Mouse (Mus musculus): ENCODE measurements around the gene Naa80. TPM values are rescaled to one million over a fixed set of nuclear protein-coding genes. Genes with fewer than 3 reads are reported as not detected.

Gene Naa80
- total RNA-seq, 2 experiments from 2014 or later = 9.5 to 10.0 TPM

DNA sequence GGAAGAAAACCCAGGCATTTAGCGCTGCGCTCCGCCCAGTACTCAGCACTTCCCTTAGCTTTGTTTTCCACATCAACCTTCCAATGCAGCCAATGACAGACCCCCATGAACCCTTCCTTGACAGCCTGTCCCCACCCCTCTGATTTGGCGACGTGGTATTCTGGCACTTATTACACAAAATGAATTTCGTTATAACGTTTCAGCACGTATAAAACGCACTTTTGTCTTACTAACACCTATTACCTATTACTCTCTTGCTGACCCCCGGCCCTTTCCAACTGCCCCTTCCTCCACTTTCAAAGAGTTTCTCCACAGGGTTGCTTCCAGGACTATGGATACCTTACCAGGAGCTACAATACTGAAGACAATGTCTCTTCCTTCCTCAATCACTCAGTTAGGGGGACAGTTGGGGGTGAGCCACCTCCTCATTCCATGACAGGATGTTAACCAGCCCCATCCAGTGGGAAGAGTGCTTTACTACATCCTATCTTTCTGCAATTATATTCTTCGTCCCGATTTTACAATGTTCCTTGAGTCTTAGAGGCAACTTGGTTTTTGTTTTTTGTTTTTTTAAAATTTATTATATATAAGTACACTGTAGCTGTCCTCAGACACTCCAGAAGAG is 34.4 kb downstream of the Naa80 start:
- DNase-seq (ENCODE audit: low spot score in 2 of 2) = no peak

DNA sequence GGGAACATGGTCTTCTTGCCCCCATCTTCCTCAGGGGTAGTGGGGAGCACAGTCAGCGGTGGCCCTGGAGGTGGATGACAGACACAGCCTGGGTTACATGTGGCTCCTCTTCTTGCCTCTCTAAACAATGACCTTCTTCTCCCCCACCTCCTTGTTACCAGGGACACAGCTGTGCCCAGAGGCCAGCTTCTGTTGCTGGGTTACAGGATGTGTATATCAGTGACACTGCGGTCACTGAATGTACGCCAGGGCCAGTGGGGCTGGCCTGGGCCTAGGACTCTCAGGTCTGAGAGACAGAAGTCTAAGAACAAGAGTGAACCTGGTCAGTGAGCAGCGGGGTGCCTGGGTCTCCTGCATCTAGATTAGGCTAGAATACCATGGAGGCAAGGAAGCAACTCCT is 36.3 kb downstream of the Naa80 start:
- no peak for DNase-seq (ENCODE audit: low spot score in 2 of 2)

- DNase-seq (ENCODE audit: low spot score in 2 of 2) = no peak
Measured at GRCm38 (mm10) chr9:107617461-107617860, 38.8 kb downstream of the Naa80 start.

DNA sequence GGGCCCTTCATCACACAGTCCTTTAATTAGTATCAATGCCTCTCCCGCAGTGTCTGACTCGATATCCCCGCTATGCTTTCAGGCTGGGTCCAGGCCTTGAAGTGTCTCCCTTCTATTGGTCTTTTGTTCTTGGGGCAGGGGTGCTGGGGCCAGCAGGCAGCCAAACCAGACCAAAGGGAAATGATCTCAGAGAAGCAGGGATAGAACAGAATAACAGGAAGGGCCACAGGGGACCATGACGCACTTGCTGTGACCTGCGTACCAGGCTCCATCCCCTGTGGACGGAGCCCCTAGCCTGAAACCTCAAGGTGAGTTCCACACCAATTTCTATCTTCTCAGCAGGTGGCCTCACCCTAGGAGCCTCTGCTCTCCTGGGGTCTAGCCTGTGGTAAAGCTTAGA is 39.4 kb downstream of the Naa80 start:
- DNase-seq (ENCODE audit: low spot score in 2 of 2) = no peak

DNA sequence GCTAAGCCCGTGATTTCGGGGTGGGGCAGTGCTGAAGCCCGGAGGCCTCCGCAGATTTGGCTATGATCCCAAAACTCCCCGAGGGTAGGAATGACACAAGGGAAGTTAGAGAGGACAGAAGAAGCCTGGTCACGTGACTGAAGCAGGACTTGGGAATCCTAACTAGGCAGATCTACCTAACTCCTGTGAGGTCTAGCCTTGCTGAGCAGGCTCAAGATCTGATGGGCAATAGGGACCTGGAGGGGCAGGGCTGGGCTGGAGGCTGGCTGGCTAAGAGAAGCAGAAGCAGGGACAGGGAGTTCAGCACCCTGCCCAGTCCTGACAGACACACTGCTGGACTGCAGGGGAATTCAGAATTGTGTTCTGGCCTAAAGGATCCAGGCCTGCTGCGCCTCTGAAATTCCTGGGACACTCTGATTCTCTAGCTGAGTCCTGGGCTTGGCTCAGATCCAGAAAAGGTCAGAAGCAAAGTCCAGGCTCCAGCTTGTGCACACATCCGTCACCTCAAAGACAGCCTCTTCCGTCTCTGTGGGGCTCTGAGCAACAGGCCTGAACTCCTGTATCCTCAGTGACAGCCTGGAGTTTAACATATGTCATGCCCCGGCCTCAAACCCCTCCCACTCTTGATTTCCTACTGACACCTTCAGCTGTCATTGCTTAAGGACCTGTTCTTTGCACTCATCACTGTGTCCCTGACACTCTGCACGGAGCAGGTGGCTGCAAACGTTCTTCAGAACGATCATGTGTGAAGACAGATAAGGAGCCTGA is 40.3 kb downstream of the Naa80 start:
- DNase-seq (ENCODE audit: low spot score in 2 of 2) = no peak

GRCm38 (mm10) chr9:107619546-107619879 is 40.8 kb downstream of the Naa80 start:
- DNase-seq (ENCODE audit: low spot score in 2 of 2) = no peak

- no peak for DNase-seq (ENCODE audit: low spot score in 2 of 2)
Measured at GRCm38 (mm10) chr9:107620954-107621353, 42.3 kb downstream of the Naa80 start.

- DNase-seq (ENCODE audit: low spot score in 2 of 2) = no peak
Measured at GRCm38 (mm10) chr9:107624539-107624938, 45.9 kb downstream of the Naa80 start.

GRCm38 (mm10) chr9:107624951-107625350 is 46.3 kb downstream of the Naa80 start:
- DNase-seq (ENCODE audit: low spot score in 2 of 2) = no peak

DNA sequence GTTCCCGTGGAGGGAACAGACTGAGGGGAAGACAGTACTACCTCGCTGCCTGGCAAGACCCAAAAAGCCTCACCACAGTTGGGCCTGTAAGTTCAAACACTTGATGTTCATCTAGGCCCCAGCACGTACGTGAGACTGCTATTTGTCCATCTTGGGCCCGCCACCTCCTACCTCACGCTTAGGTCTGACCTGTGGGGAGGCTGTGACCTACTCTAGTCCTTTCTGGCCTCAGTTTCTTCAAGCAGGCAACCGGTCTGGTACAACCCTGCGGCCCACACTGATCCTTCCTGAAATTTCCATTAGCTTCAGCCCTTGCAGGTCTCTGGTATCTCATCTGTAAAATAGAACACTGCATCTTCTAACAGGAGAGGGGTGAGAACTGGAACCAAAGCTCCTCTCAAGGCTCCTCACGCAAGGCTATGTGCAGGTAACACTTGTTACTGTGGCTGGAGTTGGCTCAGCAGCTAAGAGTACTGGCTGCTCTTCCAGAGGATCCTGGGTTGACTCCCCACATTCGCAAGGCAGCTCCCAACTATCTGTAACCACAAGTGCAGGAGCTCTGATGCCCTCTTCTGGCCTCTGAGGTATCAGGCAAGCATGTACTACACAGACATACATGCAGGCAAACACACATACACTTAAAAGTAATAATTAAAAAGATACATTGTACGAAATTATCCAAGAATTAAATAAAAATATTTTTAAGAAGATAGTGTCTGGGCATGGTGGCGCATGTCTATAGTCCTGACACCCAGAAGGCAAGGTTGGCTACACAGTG is 46.9 kb downstream of the Naa80 start:
- DNase-seq (ENCODE audit: low spot score in 2 of 2) = no peak

- no peak for DNase-seq (ENCODE audit: low spot score in 2 of 2)
Measured at GRCm38 (mm10) chr9:107626158-107626843, 47.6 kb downstream of the Naa80 start.

DNA sequence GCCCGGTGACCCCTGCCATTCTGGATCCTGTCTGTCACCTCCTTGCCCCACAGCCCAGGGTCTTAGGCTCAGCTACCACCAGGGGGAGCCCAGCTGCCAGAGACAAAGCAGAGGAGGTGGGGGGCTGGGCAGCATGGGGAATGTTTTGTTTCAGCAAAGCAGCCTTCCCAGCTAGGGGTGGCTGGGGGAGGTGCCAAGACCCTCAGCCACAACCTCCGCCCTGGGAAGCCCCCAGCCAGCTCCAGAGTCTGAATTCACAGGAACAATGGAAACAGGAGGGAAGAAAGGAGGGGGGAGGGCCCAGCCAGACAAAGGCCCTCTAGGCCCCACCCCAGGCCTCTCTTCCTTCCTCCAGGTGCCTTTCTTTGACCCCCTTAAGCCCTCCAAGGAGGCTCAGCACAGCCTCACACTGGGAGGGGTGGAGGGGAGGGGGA is 48.2 kb downstream of the Naa80 start:
- peak; percentile 79 to 81 for DNase-seq (ENCODE audit: low spot score in 2 of 2)

DNA sequence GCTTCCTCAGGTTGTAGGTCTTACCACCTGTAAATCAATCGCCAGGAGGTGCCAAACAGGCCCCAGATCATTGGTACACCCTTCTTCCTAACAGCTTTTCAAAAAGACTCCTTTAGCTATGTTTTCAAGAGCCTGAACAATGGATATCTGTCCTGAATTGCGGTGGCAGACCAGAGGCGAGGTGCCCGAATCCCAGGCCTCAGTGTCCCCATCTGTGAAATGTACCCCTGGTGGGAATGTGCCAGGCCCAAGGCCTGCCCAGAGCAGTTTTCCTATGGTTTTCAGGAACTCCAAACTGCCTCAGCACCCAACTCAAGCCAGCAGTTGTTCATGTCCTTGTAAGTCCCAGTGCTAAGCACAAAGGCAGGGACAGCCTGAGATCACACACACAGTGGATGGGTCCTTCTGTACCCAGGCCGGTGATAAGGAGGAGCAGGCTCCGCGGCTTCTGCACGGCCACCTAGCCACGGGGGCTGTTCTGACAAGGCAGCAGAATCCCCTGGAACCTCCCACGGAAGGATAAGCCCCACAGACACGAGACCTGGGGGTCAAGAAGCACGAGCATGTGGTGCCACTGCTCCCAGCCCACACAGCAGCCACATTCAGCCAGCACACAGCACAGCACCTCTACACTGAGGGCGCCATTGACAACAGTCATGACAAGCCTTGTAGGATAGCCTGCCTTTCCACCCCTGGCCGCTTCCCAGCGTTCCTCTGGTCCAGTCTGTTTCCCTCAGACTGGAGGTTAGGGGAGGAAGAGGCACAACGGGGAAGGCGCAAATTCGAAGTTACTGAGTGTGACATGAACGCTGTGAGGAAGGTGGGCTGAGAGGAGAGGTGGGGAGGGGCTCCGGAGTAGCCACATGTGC is 48.9 kb downstream of the Naa80 start:
- DNase-seq (ENCODE audit: low spot score in 2 of 2) = no peak

DNA sequence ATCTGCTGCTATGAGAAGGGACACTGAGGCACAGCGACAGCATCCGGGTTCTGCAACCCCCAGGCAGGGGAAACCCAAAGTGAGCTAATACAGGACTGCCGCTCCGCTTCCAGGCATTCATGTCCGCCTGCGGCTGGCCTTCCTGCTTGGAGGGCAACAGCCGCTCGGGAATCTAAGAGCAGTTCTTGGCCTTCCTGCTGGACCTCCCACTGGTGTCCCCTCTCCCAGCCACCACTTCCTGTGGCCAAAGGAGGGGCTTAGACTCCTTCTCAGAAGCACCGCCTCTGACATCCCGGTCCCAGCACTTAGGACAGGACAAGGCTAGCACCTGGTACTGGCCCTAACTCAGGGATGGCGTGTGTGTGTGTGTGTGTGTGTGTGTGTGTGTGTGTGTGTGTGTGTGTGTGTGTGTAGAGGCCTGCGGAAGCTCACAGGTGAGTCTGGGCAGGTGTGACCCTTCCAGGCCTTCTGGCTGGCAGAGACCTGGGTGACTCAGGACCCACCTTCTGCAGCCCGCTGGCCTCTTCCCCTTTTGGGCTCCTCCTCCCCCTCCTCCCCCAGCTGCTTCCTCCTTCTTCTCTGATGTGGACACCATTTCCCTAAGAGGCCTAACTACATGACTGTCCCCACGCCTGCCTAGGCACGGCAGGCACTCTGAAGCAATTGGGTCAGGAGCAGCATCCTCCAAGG is 50.2 kb downstream of the Naa80 start:
- no peak for DNase-seq (ENCODE audit: low spot score in 2 of 2)

- no peak for DNase-seq (ENCODE audit: low spot score in 2 of 2)
Measured at GRCm38 (mm10) chr9:107629411-107629730, 50.7 kb downstream of the Naa80 start.

- peak; percentile 43 to 45 for DNase-seq (ENCODE audit: low spot score in 2 of 2)
Measured at GRCm38 (mm10) chr9:107629901-107630425, 51.3 kb downstream of the Naa80 start.

GRCm38 (mm10) chr9:107630576-107630975 is 51.9 kb downstream of the Naa80 start:
- peak; percentile 54 to 76 for DNase-seq (ENCODE audit: low spot score in 2 of 2)

DNA sequence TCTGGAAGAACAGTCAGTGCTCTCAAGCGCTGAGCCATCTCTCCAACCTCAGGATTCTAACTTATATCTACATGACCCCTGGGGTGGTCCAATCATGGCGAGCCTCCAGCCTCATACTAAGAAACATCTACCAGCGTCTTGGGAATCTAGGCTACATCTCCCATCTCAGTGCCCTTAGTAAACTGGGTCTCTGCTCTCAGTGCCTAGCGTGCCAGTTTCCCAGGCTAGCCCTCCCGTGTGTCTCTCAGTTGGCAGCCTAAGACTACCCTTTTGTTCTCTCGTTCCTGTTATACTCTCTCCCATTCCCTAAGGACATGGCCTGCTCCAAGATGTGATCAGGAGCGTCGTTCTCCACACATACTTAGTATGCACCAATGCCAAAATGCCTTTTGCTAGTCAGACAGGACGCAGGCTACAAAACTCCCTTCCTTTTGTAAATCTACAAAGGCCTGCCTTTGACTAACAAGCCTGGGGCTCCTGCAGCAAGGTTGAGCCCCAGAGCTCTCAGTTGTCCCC is 52.7 kb downstream of the Naa80 start:
- no peak for DNase-seq (ENCODE audit: low spot score in 2 of 2)

DNA sequence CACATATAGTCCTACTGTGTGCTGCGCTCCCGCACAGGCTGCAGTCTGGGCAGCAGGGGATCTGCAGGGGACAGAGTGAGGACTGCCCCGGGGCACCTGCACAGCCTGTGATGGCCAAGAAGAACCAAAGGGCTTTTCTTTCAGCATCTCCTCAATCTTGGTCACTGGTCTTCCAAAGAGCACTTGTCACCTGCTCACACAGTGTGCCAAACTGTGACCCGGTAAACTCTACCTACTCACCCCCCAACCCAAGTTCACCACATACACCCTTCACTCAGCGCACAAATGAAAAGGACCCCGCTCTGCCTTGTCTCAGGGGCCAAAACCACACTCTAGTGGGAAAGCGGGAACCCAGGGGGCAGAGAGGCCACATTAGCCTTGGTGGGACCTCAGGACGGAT is 53.2 kb downstream of the Naa80 start:
- DNase-seq (ENCODE audit: low spot score in 2 of 2) = no peak

DNA sequence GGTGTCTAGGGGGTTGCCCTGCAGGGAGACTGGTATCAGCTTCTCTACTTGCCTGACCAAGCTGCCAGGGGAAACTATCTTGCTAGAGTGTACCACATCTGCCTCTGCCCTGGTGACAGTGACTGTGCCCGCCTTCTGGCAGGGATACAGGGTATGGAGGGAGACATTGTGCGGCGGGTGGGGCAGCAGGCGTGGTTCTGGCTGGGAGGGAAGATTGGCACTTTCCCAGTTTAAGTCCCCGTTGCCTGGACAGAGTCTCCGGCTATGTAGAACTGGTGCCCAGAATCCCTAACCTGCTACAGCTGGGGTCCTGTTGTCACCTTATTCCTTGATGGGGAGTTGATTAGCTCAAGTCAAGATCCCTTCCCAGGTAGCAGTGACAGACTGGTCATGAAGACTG is 53.8 kb downstream of the Naa80 start:
- no peak for DNase-seq (ENCODE audit: low spot score in 2 of 2)

All from layer of hippocampus, postnatal 14 days (tissue).